Mouse (Mus musculus): ENCODE measurements at regions not wholly inside any gene's neighbourhood (a gene's known extent, or its start where the extent isn't known, plus 50 kb on each side); places are given as distances from the start of the nearest gene placed in this dataset.
"Not testable (repeated sequence)": the region's sequence is repeated elsewhere in the genome, so short reads cannot be mapped to it uniquely, and the experiment has no call there.

DNA sequence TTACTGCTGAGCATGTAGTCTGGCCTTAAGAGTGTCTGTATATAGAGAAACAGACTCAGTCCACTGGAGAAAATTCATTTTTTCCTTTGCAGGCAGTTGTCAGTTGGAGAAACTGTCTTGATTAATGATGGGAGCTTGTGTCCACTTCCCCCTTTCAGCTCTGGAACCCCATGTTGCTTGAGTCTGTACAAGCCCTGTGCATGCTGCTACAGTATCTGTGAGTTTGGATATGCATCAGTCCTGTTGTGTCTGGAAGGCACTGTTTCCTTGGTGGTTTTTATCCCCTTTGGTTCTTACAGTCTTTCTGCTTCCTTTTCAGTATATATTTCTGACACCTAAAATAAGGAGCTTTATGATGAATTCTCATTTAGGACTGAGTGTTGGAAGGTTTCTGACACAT, 660.7 kb upstream of the Man1a start:
- ATAC-seq (replicated peaks; ENCODE audit: insufficient number of reproducible peaks, low FRiP score, low TSS enrichment, low read depth) (no peak), DNase-seq (ENCODE audit: low spot score) (no peak)
- no peaks in the 10 kb centered on the region for H3K36me3 ChIP-seq (replicated peaks; ENCODE audit: control insufficient read depth, insufficient read depth, low read depth, low read length)
- no peaks in the 10 kb centered on the region for H3K27me3 ChIP-seq (ENCODE audit: control insufficient read depth, insufficient read depth, low read length)
- H3K4me2 ChIP-seq (ENCODE audit: low read depth, low read length) = no peak overlapping the region
- no peak overlapping the region for H3K4me3 ChIP-seq (ENCODE audit: low read depth, low read length)
- H3K9ac ChIP-seq (replicated peaks; ENCODE audit: low read length) = no peak overlapping the region
- H3K9me3 ChIP-seq (replicated peaks; ENCODE audit: control insufficient read depth, low read length) = no peaks in the 10 kb centered on the region
- H3K27ac ChIP-seq (replicated peaks; ENCODE audit: low read depth, low read length) = no peak overlapping the region
- H3K4me1 ChIP-seq (ENCODE audit: control insufficient read depth, insufficient read depth, low read length) = no peaks in the 10 kb centered on the region

DNA sequence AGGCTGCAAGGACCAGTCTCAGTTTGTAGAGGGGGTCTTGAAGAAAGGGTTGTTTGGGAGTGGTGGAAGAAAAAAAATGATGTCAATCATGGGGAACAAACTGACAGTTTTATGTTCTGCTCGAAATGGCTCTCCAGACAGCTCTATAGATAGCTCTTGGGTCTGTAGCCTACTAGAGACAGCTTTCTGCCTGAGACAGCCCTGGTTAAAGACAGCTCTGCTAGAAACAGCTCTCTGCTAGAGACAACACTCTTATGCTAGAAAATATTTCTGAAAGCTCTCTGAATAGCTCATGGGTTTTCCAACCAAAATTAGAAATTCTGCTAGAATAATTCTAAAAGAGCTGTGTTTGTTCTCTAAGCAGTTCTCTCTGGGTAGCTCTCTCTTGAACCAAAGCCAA, 636.3 kb upstream of the Man1a start:
- no peak overlapping the region for H3K9ac ChIP-seq (replicated peaks; ENCODE audit: low read length)
- WGBS = 74% methylated on average over 1 of the region's 1 CpGs
- H3K36me3 ChIP-seq (replicated peaks; ENCODE audit: control insufficient read depth, insufficient read depth, low read depth, low read length) = no peaks in the 10 kb centered on the region
- no peak overlapping the region for H3K27ac ChIP-seq (replicated peaks; ENCODE audit: low read depth, low read length)
- no peaks in the 10 kb centered on the region for H3K27me3 ChIP-seq (ENCODE audit: control insufficient read depth, insufficient read depth, low read length)
- DNase-seq (ENCODE audit: low spot score) (no peak), ATAC-seq (replicated peaks; ENCODE audit: insufficient number of reproducible peaks, low FRiP score, low TSS enrichment, low read depth) (no peak)
- H3K4me3 ChIP-seq (ENCODE audit: low read depth, low read length) = no peak overlapping the region
- no peaks in the 10 kb centered on the region for H3K9me3 ChIP-seq (replicated peaks; ENCODE audit: control insufficient read depth, low read length)
- no peak overlapping the region for H3K4me2 ChIP-seq (ENCODE audit: low read depth, low read length)
- H3K4me1 ChIP-seq (ENCODE audit: control insufficient read depth, insufficient read depth, low read length) = no peaks in the 10 kb centered on the region

DNA sequence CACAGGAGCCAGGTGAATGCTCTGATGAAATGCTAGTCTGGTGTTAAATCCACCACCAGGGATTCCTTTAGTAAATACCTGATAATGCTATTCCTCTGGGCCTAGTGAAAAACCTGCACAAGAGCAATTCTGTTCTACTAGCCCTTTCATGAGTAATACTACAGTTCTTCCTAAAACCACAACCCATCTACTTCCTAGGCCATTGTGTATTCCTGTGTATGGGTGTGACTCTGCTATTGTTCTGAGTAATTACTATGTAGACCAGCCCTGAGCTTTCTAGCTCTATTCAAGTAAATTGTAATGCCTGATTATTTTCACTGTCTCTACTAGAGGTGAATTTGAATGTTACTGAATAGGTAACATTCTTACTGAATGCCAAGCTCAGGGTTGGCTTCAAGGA, 591.4 kb upstream of the Man1a start:
- H3K27me3 ChIP-seq (ENCODE audit: control insufficient read depth, insufficient read depth, low read length); H3K27ac ChIP-seq (replicated peaks; ENCODE audit: low read depth, low read length); H3K4me1 ChIP-seq (ENCODE audit: control insufficient read depth, insufficient read depth, low read length); H3K36me3 ChIP-seq (replicated peaks; ENCODE audit: control insufficient read depth, insufficient read depth, low read depth, low read length); ATAC-seq (replicated peaks; ENCODE audit: insufficient number of reproducible peaks, low FRiP score, low TSS enrichment, low read depth); DNase-seq (ENCODE audit: low spot score); H3K9me3 ChIP-seq (replicated peaks; ENCODE audit: control insufficient read depth, low read length); H3K9ac ChIP-seq (replicated peaks; ENCODE audit: low read length); H3K4me3 ChIP-seq (ENCODE audit: low read depth, low read length); H3K4me2 ChIP-seq (ENCODE audit: low read depth, low read length): not testable (repeated sequence)
